Mouse (Mus musculus) CH12.LX (cell line): ENCODE data around the gene Ucn3. TPM values are rescaled to one million over a fixed set of nuclear protein-coding genes. Genes with fewer than 3 reads are reported as not detected.

Experiments used
- DNase-seq: peaks from one replicate; pipeline ENCODE4 v3.0.0-alpha.2; 2013; ENCODE audit errors: extremely low read depth
- H3K27ac ChIP-seq: 2 replicates; pipeline ENCODE4 v1.5.1; 2012; ENCODE audit warnings: low read depth, mild to moderate bottlenecking, control low read depth, moderate library complexity; ENCODE audit not compliant: insufficient read depth
- H3K27me3 ChIP-seq: replicated peaks from 2 replicates; pipeline ENCODE3; 2012; ENCODE audit warnings: inconsistent platforms
- H3K36me3 ChIP-seq, 2 experiments: replicated peaks in 1 of 2; 2 replicates each; pipeline versions ENCODE3 to v1.6.1; 2012; ENCODE audit warnings: inconsistent platforms in 1 of 2, low read length in 1 of 2, mild to moderate bottlenecking in 1 of 2, mixed read lengths in 1 of 2, moderate library complexity in 1 of 2; ENCODE audit not compliant: control insufficient read depth in 1 of 2, insufficient read depth in 1 of 2
- H3K4me1 ChIP-seq, 2 experiments: 2 replicates each; pipeline ENCODE4 v1.6.1; 2012; ENCODE audit warnings: inconsistent platforms in 1 of 2, moderate library complexity in 1 of 2; ENCODE audit not compliant: insufficient read depth in 2 of 2, control insufficient read depth in 1 of 2
- H3K4me2 ChIP-seq: 2 replicates; pipeline ENCODE4 v1.6.1; 2012; ENCODE audit warnings: low read depth, mild to moderate bottlenecking, control low read depth; ENCODE audit not compliant: poor library complexity, insufficient read depth, severe bottlenecking
- H3K4me3 ChIP-seq, 3 experiments: fragments of 150-350 bp in 1 of 3; sonication (generic) in 1 of 3; replicated peaks in 1 of 3; 2 replicates each; pipeline versions ENCODE3 to v1.5.1; 2011 to 2012; ENCODE audit warnings: low read depth in 2 of 3, low read length in 2 of 3, mild to moderate bottlenecking in 2 of 3, moderate library complexity in 2 of 3, control low read depth in 1 of 3, improper control_type of control experiment in 1 of 3, inconsistent platforms in 1 of 3, mixed read lengths in 1 of 3; ENCODE audit not compliant: poor library complexity in 1 of 3
- H3K79me2 ChIP-seq: replicated peaks from 2 replicates; pipeline ENCODE4 v1.6.1; 2012; ENCODE audit warnings: mild to moderate bottlenecking, moderate library complexity; ENCODE audit not compliant: control insufficient read depth, poor library complexity, insufficient read depth, severe bottlenecking; ENCODE audit errors: extremely low read depth
- H3K9ac ChIP-seq: 2 replicates; pipeline ENCODE4 v1.6.1; 2012; ENCODE audit warnings: low read depth, mild to moderate bottlenecking, control low read depth, moderate library complexity; ENCODE audit not compliant: insufficient read depth
- H3K9me3 ChIP-seq: replicated peaks from 2 replicates; pipeline ENCODE3; 2012; ENCODE audit warnings: low read length, inconsistent platforms, mixed read lengths
- BHLHE40 ChIP-seq: IDR thresholded peaks from 2 replicates; pipeline ENCODE4 v1.6.1; 2011; ENCODE audit warnings: mild to moderate bottlenecking, low read depth, low read length, improper control_type of control experiment
- CHD2 ChIP-seq: IDR thresholded peaks from 2 replicates; pipeline ENCODE4 v1.6.1; 2011; ENCODE audit warnings: low read length, improper control_type of control experiment
- E2F4 ChIP-seq: IDR thresholded peaks from 2 replicates; pipeline ENCODE4 v1.6.1; 2011; ENCODE audit warnings: low read depth, low read length, improper control_type of control experiment; ENCODE audit not compliant: insufficient replicate concordance
- EP300 ChIP-seq: IDR thresholded peaks from 2 replicates; pipeline ENCODE4 v1.6.1; 2011; ENCODE audit warnings: low read length, improper control_type of control experiment
- ETS1 ChIP-seq: conservative IDR thresholded peaks from 2 replicates; pipeline ENCODE4 v1.6.1; 2012; ENCODE audit warnings: low read depth, mild to moderate bottlenecking, inconsistent platforms, low read length, improper control_type of control experiment, moderate library complexity
- GABPA ChIP-seq: IDR thresholded peaks from 2 replicates; pipeline ENCODE4 v1.6.1; 2012; ENCODE audit warnings: low read depth, low read length, improper control_type of control experiment, inconsistent platforms; ENCODE audit not compliant: insufficient replicate concordance
- HCFC1 ChIP-seq: IDR thresholded peaks from 2 replicates; pipeline ENCODE4 v1.6.1; 2012; ENCODE audit warnings: low read depth, mild to moderate bottlenecking, inconsistent platforms, low read length, improper control_type of control experiment
- IRF4 ChIP-seq: IDR thresholded peaks from 2 replicates; pipeline ENCODE4 v1.6.1; 2014; ENCODE audit warnings: low read depth, mild to moderate bottlenecking, inconsistent platforms, low read length, improper control_type of control experiment
- JUN ChIP-seq: IDR thresholded peaks from 2 replicates; pipeline ENCODE4 v1.6.1; 2011; ENCODE audit warnings: low read depth, mild to moderate bottlenecking, low read length, improper control_type of control experiment, moderate library complexity; ENCODE audit not compliant: insufficient read depth
- JUND ChIP-seq: conservative IDR thresholded peaks from 2 replicates; pipeline ENCODE4 v1.6.1; 2011; ENCODE audit warnings: low read depth, low read length, improper control_type of control experiment
- KAT2A ChIP-seq: IDR thresholded peaks from 2 replicates; pipeline ENCODE4 v1.6.1; 2012; ENCODE audit warnings: low read length, improper control_type of control experiment, inconsistent platforms; ENCODE audit not compliant: insufficient replicate concordance
- MAX ChIP-seq: IDR thresholded peaks from 2 replicates; pipeline ENCODE4 v1.6.1; 2011; ENCODE audit warnings: low read length, improper control_type of control experiment
- MAZ ChIP-seq: IDR thresholded peaks from 2 replicates; pipeline ENCODE4 v1.6.1; 2012; ENCODE audit warnings: low read depth, mild to moderate bottlenecking, inconsistent platforms, low read length, improper control_type of control experiment, moderate library complexity
- MEF2A ChIP-seq: IDR thresholded peaks from 2 replicates; pipeline ENCODE4 v1.6.1; 2014; ENCODE audit warnings: low read depth, mild to moderate bottlenecking, inconsistent platforms, low read length, improper control_type of control experiment, borderline replicate concordance
- MXI1 ChIP-seq: IDR thresholded peaks from 2 replicates; pipeline ENCODE4 v1.6.1; 2011; ENCODE audit warnings: mild to moderate bottlenecking, low read depth, low read length, improper control_type of control experiment
- MYC ChIP-seq: IDR thresholded peaks from 2 replicates; pipeline ENCODE4 v1.6.1; 2011; ENCODE audit warnings: low read depth, mild to moderate bottlenecking, improper control_type of control experiment, low read length
- NELFE ChIP-seq: IDR thresholded peaks from 2 replicates; pipeline ENCODE4 v1.6.1; 2011; ENCODE audit warnings: low read depth, low read length, improper control_type of control experiment
- NRF1 ChIP-seq: IDR thresholded peaks from 2 replicates; pipeline ENCODE4 v1.6.1; 2014; ENCODE audit warnings: low read depth, mild to moderate bottlenecking, inconsistent platforms, low read length, improper control_type of control experiment, moderate library complexity
- PAX5 ChIP-seq: IDR thresholded peaks from 2 replicates; pipeline ENCODE4 v1.6.1; 2012; ENCODE audit warnings: low read length, inconsistent platforms, mixed read lengths
- POLR2A ChIP-seq: IDR thresholded peaks from 2 replicates; pipeline ENCODE4 v1.6.1; 2011; ENCODE audit warnings: low read depth, mild to moderate bottlenecking, improper control_type of control experiment, low read length
- POLR2AphosphoS2 ChIP-seq: IDR thresholded peaks from 2 replicates; pipeline ENCODE4 v1.6.1; 2011; ENCODE audit warnings: low read depth, low read length, improper control_type of control experiment
- RAD21 ChIP-seq: IDR thresholded peaks from 2 replicates; pipeline ENCODE4 v1.6.1; 2011; ENCODE audit warnings: low read depth, mild to moderate bottlenecking, low read length, improper control_type of control experiment, moderate library complexity
- RCOR1 ChIP-seq: conservative IDR thresholded peaks from 2 replicates; pipeline ENCODE4 v1.6.1; 2012; ENCODE audit warnings: low read depth, mild to moderate bottlenecking, inconsistent platforms, low read length, improper control_type of control experiment
- SMC3 ChIP-seq: IDR thresholded peaks from 2 replicates; pipeline ENCODE4 v1.6.1; 2011; ENCODE audit warnings: low read depth, low read length, improper control_type of control experiment
- TBP ChIP-seq: conservative IDR thresholded peaks from 2 replicates; pipeline ENCODE4 v1.6.1; 2011; ENCODE audit warnings: low read depth, low read length, improper control_type of control experiment
- TCF12 ChIP-seq: IDR thresholded peaks from 2 replicates; pipeline ENCODE4 v1.6.1; 2014; ENCODE audit warnings: low read depth, mild to moderate bottlenecking, inconsistent platforms, low read length, improper control_type of control experiment
- UBTF ChIP-seq: IDR thresholded peaks from 2 replicates; pipeline ENCODE4 v1.6.1; 2012; ENCODE audit warnings: low read depth, mild to moderate bottlenecking, inconsistent platforms, low read length, improper control_type of control experiment, moderate library complexity
- USF2 ChIP-seq: conservative IDR thresholded peaks from 2 replicates; pipeline ENCODE4 v1.6.1; 2011; ENCODE audit warnings: low read depth, low read length, improper control_type of control experiment
- ZC3H11A ChIP-seq: IDR thresholded peaks from 2 replicates; pipeline ENCODE4 v1.6.1; 2012; ENCODE audit warnings: low read depth, mild to moderate bottlenecking, inconsistent platforms, low read length, improper control_type of control experiment
- ZKSCAN1 ChIP-seq: IDR thresholded peaks from 2 replicates; pipeline ENCODE4 v1.6.1; 2012; ENCODE audit warnings: low read depth, inconsistent platforms, low read length, improper control_type of control experiment, borderline replicate concordance
- ZMIZ1 ChIP-seq: IDR thresholded peaks from 2 replicates; pipeline ENCODE4 v1.6.1; 2012; ENCODE audit warnings: low read depth, mild to moderate bottlenecking, inconsistent platforms, low read length, improper control_type of control experiment
- ZNF384 ChIP-seq: IDR thresholded peaks from 2 replicates; pipeline ENCODE4 v1.6.1; 2012; ENCODE audit warnings: low read depth, low read length, improper control_type of control experiment, inconsistent platforms
- dilution Hi-C: fragments of 300-500 bp; cut with MboI; formaldehyde crosslinking; loops from 2 replicates; pipeline ENCODE4 v1.14.3; 2020; ENCODE audit warnings: low sequenced_read_pairs; ENCODE audit not compliant: extremely low pct_unique_long_range_greater_than_20kb, extremely low pct_ligation_motif_present
- in situ Hi-C: fragments of 300-500 bp; cut with MboI; formaldehyde crosslinking; loops from 3 replicates; pipeline ENCODE4 v1.14.3; 2019; ENCODE audit warnings: low sequenced_read_pairs, low pct_ligation_motif_present, low pct_unique_long_range_greater_than_20kb, mixed read lengths
- polyA plus RNA-seq: library from polyadenylated mRNA; unstranded; fragments of >175 nt; gene quantifications from 2 replicates; pipeline ENCODE4 v1.2.1, GENCODE M21; 2012; ENCODE audit warnings: low read depth; ENCODE audit not compliant: insufficient read length
- total RNA-seq, 2 experiments: library from RNA; depleted of rRNA; stranded (reverse); fragments of 300-350 nt in 1 of 2; fragments of >200 nt in 1 of 2; gene quantifications; 2 replicates each; pipeline ENCODE4 v1.2.3; 2012 to 2014

Ucn3 gene
- total and polyA plus RNA-seq, 3 experiments = not detected

DNA sequence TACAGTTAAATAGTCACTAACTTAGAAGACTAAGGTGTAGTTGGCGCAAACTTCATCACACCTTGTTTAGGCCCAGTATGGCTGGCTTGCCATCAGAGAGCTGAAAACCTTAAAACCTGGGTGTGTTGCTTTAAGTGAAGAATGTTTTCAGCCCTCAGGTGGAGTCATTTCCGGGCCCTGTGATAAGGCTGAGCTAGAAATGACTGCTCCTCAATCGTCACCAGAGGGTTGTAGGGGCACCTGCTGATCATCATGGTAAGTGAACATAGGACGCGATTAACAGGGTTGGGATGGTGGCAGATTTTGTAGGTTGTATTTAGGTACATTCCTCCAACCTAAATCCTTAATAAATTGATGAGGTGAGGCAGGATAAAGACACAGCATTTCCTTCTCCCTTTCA lies 20.7 kb downstream of the Ucn3 start:
- dilution Hi-C loops = no loop called here

GRCm38 (mm10) chr13:3917571-3918311 lies 27.4 kb downstream of the Ucn3 start, which contains the start of the genes Net1 and Tubal3:
Net1 (minus strand) TSS chr13:3918220.
Tubal3 (plus strand) TSS chr13:3918274.
- DNase-seq = peak; percentile 88
- peak within 1 kb of the TSS; percentile 82 for H3K4me2 ChIP-seq
- H3K27ac ChIP-seq = no peak within 1 kb of the TSS
- peaks cover 0 to 13% of the 10 kb centered on the region in 2 experiments; a peak in 2 of 4 replicates for H3K4me1 ChIP-seq
- peak within 1 kb of the TSS; percentile 56 for H3K9ac ChIP-seq
- peak within 1 kb of the TSS; percentile 79 to 88 (median 83) for H3K4me3 ChIP-seq
- no peaks in the 10 kb centered on the region for H3K27me3 ChIP-seq
- peaks cover 5% of the 10 kb centered on the region for H3K9me3 ChIP-seq
- H3K36me3 ChIP-seq = peaks cover 0 to 20% of the 10 kb centered on the region in 2 experiments
- H3K79me2 ChIP-seq = peaks cover 5% of the 10 kb centered on the region
- dilution Hi-C loops (no loop called here), in situ Hi-C loops (loop anchor here (25.0 kb wide), 1 partner anchor 505 kb away; no protein-coding TSS in a partner anchor)
- no peak for TF ChIP-seq GABPA
- TF ChIP-seq MEF2A = 0 out of 2 replicates have a peak, but pooled peaks have one; percentile 40
- TF ChIP-seq JUND = no peak
- TF ChIP-seq EP300 = no peak
- peak; percentile 86 for TF ChIP-seq NELFE
- 0 out of 2 replicates have a peak, but pooled peaks have one; percentile 40 for TF ChIP-seq ZMIZ1
- TF ChIP-seq SMC3 = no peak
- TF ChIP-seq JUN = no peak
- peak; percentile 51; the same call in 1 of the 2 replicates for TF ChIP-seq TCF12
- TF ChIP-seq ZKSCAN1 = no peak
- no peak for TF ChIP-seq RAD21
- peak; percentile 34; the same call in 1 of the 2 replicates for TF ChIP-seq CHD2
- no peak for TF ChIP-seq ZNF384
- no peak for TF ChIP-seq MAZ
- TF ChIP-seq TBP = 0 out of 2 replicates have a peak, but pooled peaks have one; percentile 25
- TF ChIP-seq BHLHE40 = no peak
- no peak for TF ChIP-seq RCOR1
- TF ChIP-seq NRF1 = no peak
- TF ChIP-seq PAX5 = no peak
- peak; percentile 84; the same call in 1 of the 2 replicates for TF ChIP-seq UBTF
- TF ChIP-seq USF2 = no peak
- TF ChIP-seq IRF4 = 0 out of 2 replicates have a peak, but pooled peaks have one; percentile 18
- TF ChIP-seq MXI1 = peak; percentile 83
- TF ChIP-seq E2F4 = peak; percentile 80; the same call in 1 of the 2 replicates

More for the DNA sequence above, 20.7 kb downstream of the Ucn3 start:
- DNase-seq = no peak
- Histone ChIP-seq H3K36me3 (no peaks in the 10 kb centered on the region), H3K79me2 (no peaks in the 10 kb centered on the region), H3K4me3 (no peak overlapping the region), H3K27me3 (no peaks in the 10 kb centered on the region), H3K4me2 (no peak overlapping the region), H3K4me1 (no peaks in the 10 kb centered on the region), H3K9ac (no peak overlapping the region), H3K27ac (no peak overlapping the region), H3K9me3 (no peaks in the 10 kb centered on the region)
- TF ChIP-seq TBP (no peak), BHLHE40 (no peak), HCFC1 (no peak), UBTF (no peak), MAX (no peak), RCOR1 (no peak), POLR2AphosphoS2 (no peak), ETS1 (no peak), ZKSCAN1 (no peak), ZC3H11A (no peak), RAD21 (no peak), KAT2A (no peak), MYC (no peak), POLR2A (no peak), SMC3 (no peak), EP300 (no peak), NELFE (no peak)
- in situ Hi-C loops = loop anchor here (25.0 kb wide), 1 partner anchor 512 kb away; no protein-coding TSS in a partner anchor
